Mouse (Mus musculus) T-helper 17 cell (primary cell): ENCODE data around the gene Spaca9.

Source experiments
- in situ Hi-C, 2 experiments: fragments of 300-600 bp; cut with MboI, MseI; formaldehyde crosslinking; loops; 1 replicate in 1 of 2; 2 replicates in 1 of 2; pipeline ENCODE4 v1.15.1; 2025; ENCODE audit warnings: high pct_unique_total_duplicates in 2 of 2

The Spaca9 gene

DNA sequence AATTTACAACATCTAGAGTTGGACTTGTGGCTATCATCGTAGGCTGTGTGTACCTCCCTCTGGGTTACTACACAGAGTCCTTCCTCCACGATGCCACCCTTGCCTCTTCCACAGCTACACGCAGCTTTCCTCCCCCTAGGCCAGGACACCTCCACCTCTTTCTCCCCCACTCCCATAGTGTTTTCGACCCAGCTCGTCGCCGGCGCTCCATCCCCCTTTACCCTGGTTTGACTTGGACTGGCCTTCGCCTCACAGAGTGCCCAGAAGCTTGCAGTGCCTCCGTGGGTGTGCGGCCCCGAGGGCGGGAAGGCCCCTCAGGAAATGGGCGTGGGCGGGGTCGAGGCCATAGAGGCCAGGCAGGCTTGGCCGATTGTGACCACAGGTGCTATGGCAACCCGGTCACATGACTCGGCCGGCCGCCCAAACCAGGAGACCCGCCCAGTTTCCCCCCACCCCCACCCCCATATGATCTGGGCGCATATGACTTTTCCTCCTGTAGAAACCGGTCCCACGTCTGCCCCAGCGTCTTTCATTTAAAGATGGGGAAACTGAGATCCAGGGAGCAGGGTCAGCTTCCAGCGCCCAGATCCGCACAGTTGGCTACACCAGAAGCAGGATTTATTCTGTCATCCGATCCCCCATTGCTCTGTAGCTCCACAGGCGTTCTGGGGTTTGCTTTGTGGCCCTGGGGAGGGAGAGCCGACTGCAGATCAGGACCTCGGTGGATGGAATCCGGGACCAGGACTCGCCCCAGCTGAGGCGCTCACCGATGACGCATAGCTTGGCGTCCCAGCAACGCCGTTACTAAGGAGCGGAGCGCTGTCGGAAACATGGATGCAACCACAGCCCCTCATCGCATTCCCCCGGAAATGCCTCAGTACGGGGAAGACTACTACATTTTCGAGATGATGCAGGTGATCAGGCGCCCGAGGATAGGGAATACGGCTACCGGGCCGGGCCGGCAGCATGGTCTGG lies at the start of gene Spaca9, which contains the start of gene Ak8:
Gene Spaca9 (minus strand): TSS at position 367 of the 975 bp plus-strand sequence.
Gene Ak8 (plus strand): TSS at position 804 of the 975 bp plus-strand sequence.
- in situ Hi-C loops: no loop called here

DNA sequence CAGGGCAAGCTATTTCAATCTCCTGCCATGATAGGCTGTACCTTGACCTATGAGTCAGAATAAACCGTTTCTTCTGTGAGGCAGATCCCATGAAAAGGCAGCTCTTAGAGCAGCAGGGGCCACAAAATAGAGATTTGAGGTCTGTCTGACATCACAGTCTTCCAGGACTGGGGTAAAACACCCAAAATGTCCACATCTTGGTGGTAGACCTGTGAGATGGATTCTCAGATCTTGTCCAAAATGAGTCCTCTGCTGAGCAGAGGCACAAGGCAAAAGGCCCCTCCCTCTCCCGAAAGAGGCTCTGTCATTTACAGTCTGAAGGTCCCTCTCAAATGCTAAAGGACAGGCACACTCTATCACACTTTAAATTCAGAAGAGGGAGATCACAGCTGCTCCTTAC lies 48.2 kb upstream of the Spaca9 start:
- in situ Hi-C loops: no loop called here

DNA sequence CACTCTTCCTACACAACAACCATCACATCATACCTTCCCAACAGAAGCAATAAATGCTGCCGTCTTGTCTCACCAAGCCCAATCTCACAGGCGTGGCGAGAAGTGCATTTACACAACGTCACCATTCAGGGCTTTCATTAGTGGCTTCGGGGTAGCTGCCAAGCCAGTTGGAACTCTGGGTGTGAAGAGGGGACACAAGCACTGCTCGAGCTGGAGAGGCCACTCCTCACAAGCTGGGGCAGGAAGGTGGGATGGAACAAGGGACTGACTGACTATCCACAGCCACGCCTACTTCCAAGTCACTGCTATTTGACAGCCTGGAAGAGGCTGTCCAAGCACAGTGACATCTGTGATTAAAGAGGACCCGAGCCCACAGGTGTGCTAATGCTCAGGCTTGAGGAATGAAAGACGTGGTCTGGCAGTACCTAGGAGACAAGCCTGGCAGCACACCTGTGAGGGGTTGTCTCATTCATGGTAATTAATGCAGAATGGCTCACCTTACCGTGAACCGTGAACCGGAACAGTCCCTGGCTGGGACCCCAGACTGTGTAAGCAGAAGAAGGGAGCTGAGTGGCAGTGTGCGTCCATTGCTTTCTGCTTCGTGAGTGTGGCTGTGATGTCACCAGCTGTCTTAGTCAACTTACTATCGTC lies 47.3 kb upstream of the Spaca9 start:
- in situ Hi-C loops: no loop called here

DNA sequence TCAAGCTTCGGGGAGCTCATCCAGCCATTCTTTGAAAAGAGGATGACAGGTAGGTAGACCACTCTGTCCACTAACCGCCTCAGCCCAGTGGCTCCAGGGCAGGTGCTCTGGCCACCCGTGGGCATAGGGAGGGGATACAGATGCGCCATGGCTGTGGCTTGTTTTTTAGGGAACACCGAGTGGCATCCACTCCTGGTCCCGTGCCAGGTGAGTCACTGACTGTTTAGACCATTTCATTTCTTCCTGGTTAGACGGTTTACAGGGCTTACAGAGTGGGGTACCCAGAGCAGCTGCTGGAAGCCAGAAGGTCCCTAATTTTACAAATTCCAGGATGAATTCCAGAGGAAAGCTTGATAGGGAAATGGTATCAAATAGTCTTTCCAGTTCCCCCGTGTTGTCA lies 43.2 kb upstream of the Spaca9 start:
- in situ Hi-C loops: no loop called here

DNA sequence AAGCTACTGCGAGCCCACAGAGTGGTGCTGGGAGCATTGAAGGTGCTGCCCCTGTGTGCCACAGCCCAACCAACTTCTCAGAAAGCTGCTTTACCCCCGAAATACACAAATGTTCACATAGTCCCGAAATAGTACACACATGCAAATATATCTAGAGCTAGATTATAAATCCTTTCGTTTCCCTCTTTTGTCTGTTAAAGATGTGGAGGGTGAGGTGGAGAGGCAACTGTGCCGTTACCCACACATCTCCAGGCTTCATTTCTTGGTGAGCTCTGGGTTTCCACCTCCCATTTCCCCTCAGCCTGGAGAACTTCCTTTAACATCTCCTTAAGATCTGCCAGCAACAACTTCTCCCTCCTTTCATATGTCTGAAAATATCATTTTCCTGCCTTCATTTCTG lies 40.6 kb upstream of the Spaca9 start:
- in situ Hi-C loops: no loop called here

DNA sequence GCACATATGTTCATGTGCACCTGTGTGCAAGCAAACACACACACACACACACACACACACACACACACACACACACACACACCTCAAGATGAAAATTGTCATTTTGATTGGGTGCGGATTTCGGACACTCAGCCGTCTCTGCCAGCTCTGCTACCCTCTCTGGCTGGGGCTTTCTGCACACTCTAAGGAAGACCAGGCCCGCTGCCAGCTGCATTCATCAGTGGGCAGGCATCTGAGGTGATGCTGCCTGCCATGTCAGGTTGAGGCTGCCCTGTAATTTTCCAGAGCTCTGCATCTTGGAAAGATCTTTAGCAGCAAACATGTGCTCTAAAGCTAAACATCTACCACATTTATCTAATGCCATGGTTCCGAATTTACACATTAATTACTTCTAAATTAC lies 37.6 kb upstream of the Spaca9 start:
- in situ Hi-C loops: no loop called here

DNA sequence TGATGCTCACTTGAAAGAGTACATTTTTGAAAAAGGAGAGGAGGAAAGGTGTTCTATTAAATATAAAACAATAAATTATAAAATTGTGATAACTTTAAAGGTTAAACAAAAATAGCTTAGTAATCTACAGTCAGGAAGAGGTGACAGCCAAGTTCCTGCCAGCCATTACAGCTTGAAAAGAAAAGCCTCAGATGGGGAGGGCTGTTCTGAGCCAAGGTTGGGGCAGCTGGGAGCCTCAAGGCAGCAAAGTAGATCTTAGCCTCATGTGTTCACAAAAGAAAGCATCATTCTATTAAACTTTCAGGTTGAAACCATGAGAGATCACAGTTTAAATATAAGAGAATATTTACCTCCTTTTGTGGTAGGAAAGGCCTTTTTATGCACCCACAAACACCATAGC lies 31.1 kb upstream of the Spaca9 start:
- in situ Hi-C loops: no loop called here

DNA sequence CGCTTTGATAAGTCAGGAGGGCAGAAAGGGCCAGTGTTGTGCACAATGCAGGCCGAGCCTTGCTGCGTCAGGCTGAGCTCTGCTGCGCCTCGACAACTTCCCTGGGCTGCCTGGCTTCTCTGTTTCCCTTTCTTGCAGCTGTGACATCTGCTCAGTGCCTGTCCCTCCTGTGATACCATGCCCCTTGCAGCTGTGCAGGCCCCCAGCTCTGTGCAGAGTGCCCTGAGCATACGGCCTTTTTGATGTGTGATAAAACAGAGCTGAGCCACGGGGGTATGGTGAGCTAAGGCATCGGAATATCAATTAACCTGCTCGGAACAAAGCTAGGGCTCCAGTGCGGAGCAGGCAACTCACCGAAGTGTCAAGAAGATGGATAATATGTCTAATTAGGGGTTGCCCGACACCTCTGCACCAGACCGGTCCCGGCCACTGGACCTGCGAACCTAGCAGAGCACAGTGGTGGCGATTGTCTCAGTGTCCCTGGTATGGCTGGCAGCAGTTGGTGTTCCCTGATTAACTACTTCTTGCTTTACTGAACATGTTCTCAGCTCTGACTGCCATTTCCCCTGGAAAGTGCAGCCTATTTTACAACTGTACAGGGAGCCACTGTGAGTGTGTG lies 28.4 kb upstream of the Spaca9 start:
- in situ Hi-C loops: no loop called here

DNA sequence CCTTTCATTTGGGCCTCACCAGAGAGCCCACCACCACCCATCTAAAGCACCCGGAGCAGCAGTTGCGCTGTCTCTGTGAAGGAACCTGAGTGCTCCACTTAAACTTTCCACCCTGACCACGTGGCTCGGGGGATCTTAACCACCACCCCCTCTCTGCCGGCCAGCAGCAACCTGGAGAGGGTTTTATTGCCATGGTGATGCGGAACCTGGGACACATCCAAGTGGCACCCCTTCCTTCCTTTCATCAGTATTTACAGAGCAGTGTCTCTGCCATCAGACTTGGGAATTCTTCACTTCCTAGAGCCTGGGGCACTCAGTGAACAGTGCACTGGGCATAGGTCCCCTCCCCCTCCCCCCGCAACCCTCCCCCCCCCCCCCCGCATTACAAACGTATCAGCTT lies 24.4 kb upstream of the Spaca9 start:
- in situ Hi-C loops: no loop called here

DNA sequence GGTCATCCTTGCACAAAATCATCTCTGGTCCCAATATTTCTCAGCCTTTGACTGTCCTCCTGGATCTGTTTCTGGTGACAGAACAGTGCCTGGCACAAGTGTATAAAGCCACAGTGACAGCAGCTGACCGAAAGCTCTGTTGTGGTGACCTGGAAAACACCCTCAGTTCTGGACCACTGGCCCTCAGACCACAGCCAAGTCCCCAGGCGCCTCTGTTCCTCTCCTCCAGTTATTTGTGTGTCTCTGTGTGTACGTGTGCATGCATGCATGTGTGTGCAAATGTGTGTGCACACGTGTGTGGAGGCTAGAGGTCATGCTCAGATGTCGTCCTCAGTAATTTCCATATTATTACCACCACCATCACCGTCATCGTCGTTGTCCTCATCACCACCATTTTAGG lies 22.9 kb upstream of the Spaca9 start:
- in situ Hi-C loops: no loop called here

DNA sequence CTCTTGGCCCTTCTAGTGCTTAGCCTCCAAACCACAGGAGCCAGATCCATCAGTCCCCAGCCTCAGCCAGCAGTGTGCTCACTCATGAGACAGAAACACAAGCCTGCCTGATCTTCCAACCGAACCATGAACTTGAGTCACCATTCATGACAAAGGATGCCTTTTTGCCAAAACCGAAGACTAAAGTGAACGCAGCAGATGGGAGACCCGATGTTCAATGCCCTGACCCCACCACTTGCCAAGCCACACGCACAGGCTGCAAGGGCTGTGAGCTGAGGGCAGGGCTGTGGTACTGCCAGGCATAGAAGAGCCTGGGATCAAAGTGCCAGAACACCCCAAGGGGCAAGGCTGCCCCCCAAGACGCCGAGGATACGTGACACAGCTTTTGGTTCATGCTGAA lies 13.5 kb upstream of the Spaca9 start:
- in situ Hi-C loops: no loop called here

DNA sequence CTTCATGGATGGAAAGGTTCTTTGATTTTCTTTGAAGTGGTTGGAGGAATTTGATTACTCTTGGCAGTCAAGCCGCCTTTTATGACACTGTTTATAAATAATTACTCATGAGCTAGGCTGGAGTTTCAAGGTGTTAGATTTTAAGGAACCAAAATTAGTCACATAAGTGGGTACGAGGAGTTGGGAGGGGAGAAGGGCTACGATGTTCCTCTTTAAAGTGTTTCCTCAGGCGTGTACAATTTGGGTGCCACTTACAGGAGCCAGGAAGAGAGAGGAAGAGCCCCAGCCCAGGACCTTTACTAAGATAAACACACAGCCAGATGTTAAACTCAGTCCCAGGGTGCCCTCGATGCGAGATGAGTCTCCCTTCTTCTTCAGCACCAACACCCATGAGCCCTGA lies 7.3 kb upstream of the Spaca9 start:
- in situ Hi-C loops: no loop called here

DNA sequence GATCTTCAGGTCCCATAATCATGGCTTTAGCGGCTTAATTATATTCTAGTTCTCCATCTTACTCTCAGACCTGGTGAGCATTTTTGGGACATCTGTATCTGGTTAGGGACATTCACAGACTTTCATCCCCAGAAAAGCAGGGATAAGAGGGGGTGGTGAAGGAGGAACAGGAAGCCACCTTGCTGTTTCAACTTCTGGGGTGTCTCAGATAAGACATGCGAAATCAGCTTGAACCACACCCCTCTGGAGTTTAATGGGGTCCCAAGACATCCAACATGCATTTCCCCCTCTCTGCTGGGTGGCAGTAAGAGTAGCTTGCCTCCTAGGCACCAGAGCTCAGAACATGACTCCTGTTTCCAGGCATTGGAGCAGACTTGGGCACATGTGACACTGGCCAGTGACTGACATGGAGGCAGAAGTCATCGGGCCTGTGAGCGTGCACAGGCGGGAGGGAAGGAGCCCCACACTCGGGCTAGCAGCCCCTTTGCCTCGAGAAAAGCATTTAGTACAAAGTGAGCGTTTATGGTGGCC lies 6.6 kb upstream of the Spaca9 start:
- in situ Hi-C loops: no loop called here

DNA sequence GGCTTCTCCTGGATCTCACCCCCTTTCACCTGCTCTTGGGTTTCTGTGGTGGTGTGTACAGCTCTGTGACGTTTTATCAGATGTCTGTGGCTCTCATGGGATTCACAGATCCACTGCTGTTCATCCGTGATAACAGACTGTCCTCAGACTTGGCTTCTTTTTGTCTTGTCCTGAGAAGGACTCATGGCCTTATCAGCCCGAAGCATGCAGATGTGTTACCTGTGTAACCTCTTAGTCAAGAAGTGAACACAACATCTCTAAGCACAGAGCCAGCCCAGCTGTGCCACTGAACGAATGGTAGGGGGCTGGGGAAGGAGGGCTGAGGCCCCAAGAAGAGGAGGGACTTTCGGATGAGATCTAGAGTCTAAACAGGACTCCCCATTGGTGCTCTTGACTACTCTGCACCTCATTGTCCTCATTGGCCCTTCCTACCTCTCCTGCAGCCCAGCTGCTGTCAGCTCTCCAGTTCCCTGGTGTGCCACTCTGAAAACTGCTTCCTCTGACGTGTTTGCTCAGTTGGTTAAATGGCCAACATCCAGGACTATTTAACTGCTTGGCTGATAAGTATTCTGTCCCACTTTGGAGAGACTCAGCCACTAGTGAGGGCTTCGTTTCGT lies 2.2 kb upstream of the Spaca9 start:
- in situ Hi-C loops: no loop called here

DNA sequence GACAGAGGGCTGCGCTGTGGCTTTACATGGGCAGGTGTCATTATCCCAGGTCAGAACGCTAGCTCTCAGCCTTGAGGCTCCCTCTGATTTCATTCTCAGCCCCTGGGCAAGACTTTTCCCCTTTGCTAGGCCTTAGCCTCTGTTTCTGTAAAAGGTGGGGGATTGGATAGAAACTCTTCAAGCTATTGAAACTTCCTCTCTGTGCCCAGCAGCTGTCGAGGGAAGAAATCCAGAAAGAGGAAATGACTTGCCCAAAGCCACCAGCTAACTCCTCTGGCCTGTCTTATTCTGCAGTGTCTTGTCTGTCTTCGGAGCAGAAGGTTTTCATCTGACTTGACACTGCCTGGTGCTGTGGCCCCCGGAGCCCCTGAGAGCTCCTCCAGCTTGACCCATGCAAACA lies 961 bp downstream of the Spaca9 start:
- in situ Hi-C loops: no loop called here

DNA sequence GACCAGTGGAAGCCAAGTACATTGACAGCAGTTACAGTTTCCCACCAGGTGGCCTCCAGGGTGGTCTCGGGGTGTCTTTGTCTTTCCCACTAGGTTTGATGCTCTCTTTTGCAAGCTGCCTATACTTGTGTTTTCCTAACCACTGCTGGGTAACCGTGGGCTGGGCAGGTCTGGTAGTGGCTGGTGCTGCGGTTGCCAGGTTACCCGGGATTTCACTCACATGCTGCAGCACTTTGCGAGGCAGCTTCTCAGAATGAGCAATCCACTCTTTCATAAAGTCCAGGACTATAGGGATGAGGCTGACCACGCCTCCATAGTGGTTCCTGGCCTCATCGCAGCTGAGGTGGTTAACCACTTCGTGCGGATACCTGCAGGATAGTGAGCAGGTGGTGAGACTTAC lies 6.8 kb downstream of the Spaca9 start:
- in situ Hi-C loops: loop anchor here in 1 of 2 experiments (5.0 kb wide), 1 partner anchor 50 kb away; the partner anchor contains the start of gene Tsc1

DNA sequence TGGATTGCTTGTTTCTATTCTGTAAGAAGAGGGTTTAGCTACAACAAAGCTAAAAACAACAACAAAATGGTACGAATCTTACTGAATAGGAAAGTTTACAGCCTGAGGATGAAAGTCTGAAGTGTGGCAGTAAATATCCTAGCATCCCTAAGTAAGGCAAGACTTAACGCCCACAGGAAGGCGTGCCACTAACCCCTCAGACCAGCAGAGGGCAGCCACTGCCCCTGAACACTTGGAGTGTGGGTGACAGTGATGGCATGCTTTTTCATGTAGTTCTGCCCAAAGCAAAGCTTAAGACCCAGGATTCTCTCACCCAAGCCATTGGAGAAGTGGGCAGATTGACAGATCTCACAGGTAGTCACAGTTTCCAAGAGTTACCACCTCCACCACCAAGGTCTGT lies 11.1 kb downstream of the Spaca9 start:
- in situ Hi-C loops: no loop called here

DNA sequence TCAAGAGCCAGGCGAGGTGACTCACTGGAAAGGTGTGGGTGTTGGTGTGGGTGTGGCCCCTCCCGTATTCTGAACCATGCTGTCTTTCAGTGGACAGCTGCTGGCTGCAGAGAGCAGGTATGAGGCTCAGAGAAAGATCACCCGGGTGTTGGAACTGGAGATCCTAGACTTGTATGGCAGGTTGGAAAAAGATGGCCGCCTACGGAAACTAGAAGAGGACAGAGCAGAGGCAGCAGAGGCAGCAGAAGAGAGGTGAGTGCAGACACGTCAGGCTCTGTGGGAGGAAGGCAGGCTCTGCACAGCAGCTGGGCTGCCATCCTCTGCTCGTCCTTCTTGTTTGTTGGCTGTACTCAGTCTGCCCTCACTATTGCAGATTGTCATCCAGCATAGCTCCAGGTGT lies 13.6 kb downstream of the Spaca9 start:
- in situ Hi-C loops: no loop called here

DNA sequence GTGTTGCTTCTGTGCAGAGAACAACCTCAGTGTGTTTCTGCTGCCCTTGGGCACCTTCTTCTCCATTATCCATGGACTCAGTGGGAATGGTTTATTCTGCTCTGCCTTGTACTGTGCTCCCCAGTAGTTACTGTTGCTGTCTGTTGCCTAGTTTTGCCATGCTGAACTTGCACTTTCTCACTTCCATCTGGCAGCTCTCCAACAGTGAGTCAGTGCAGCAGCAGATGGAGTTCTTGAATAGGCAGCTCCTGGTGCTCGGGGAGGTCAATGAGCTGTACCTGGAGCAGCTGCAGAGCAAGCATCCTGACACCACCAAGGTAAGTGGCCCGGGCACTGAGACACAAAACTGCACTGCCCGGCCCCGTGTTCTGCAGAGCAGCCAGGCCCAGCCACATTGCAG lies 17.8 kb downstream of the Spaca9 start:
- in situ Hi-C loops: no loop called here

DNA sequence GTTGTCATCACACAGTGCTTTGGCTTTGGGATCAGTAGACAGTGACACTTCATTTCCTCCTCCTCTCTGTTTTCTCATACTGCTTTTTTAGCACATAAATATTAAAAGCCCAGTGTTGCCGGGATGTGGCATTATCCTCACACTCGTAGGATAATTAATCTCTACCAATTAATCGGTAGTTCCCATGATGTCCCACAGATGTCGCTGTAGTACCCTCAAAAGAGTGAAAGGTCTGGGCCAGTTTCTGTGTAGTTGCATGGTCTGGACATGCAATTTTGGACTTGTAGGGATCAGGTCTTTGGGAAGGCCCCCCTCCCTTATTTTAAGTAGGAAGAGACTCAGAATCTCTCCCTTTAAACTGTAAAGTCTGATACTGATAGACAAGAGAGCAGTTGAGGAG lies 18.8 kb downstream of the Spaca9 start:
- in situ Hi-C loops: no loop called here

DNA sequence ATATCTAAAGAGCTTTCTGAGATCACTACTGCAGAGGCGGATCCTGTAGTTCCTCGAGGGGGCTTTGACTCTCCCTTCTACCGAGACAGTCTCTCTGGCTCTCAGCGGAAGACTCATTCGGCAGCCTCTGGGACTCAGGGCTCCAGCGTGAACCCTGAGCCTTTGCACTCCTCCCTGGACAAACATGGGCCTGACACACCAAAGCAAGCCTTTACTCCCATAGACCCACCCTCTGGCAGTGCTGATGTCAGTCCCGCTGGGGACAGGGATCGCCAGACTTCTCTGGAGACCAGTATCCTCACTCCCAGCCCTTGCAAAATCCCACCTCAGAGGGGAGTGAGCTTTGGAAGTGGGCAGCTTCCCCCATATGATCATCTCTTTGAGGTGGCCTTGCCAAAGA lies 23.5 kb downstream of the Spaca9 start:
- in situ Hi-C loops: no loop called here

DNA sequence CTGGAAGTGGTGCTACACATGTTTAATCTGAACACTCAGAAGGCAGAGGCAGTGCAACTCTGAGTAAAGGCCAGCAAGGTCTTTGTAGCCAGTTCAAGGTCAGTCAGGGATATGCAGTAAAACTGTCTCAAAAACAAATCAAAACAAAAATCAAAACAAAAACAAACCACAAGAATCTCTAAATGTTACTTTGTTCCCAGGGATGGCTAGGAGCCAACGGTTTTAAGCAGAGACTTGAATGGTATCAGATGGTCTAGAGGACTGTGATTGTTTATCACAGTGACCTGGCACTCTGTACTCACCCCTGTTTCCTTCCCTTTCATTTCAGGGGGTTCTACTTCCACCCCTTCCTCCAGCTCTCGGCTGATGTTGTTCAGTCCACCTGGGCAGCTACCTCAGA lies 28.1 kb downstream of the Spaca9 start:
- in situ Hi-C loops: loop anchor here (5.0 kb wide), 2 partner anchors 44 to 69 kb away; no protein-coding TSS in a partner anchor
